Mouse (Mus musculus) intestine, postnatal 0 days (tissue): ENCODE data around the gene Bbs12. TPM values are rescaled to one million over a fixed set of nuclear protein-coding genes. Genes with fewer than 3 reads are reported as not detected.

Source experiments
- ATAC-seq: fragments of 200-750 bp; cut with Nextera tagmentation; 2 replicates; pipeline ENCODE4 v1.8.0; 2017; ENCODE audit warnings: mild to moderate bottlenecking, moderate TSS enrichment, moderate library complexity
- H3K27ac ChIP-seq: fragments of 300-500 bp; sonication (generic); 2 replicates; pipeline ENCODE4 v1.5.1; 2014; ENCODE audit warnings: mild to moderate bottlenecking, low read depth, low read length, moderate library complexity
- H3K27me3 ChIP-seq: fragments of 300-500 bp; sonication (generic); replicated peaks from 2 replicates; pipeline ENCODE4 v1.6.1; 2014; ENCODE audit warnings: low read length, mixed read lengths; ENCODE audit not compliant: control insufficient read depth, insufficient read depth
- H3K36me3 ChIP-seq: fragments of 300-500 bp; sonication (generic); 2 replicates; pipeline ENCODE4 v1.6.1; 2014; ENCODE audit warnings: mild to moderate bottlenecking, moderate library complexity; ENCODE audit not compliant: control insufficient read depth, insufficient read depth
- H3K4me1 ChIP-seq: fragments of 300-500 bp; sonication (generic); replicated peaks from 2 replicates; pipeline ENCODE4 v1.6.1; 2014; ENCODE audit warnings: antibody characterized with exemption, low read length, mixed read lengths; ENCODE audit not compliant: control insufficient read depth, insufficient read depth
- H3K4me2 ChIP-seq: fragments of 300-500 bp; sonication (generic); replicated peaks from 2 replicates; pipeline ENCODE4 v1.6.1; 2014; ENCODE audit warnings: low read depth, mild to moderate bottlenecking, moderate library complexity
- H3K4me3 ChIP-seq: fragments of 300-500 bp; sonication (generic); 2 replicates; pipeline ENCODE4 v1.5.1; 2014; ENCODE audit warnings: low read depth, low read length
- H3K9ac ChIP-seq: fragments of 300-500 bp; sonication (generic); 2 replicates; pipeline ENCODE4 v1.6.1; 2014; ENCODE audit warnings: mild to moderate bottlenecking, low read depth, low read length
- H3K9me3 ChIP-seq: fragments of 300-500 bp; sonication (generic); 2 replicates; pipeline ENCODE4 v1.6.1; 2016; ENCODE audit warnings: mixed run types; ENCODE audit not compliant: control insufficient read depth
- CTCF ChIP-seq: sonication (generic); IDR thresholded peaks from 2 replicates; pipeline ENCODE4 v1.5.1; 2016; ENCODE audit warnings: low read depth, mild to moderate bottlenecking, control low read depth, antibody characterized with exemption, moderate library complexity
- WGBS: fragments of 180-500 bp; shearing (Covaris S2); extraction: QIAGEN DNeasy Blood & Tissue Kit; methylation state at CpG from one replicate; pipeline ENCODE4 v1.1.7; 2014; 5-methylcytosine and 5-hydroxymethylcytosine counted together
- polyA plus RNA-seq: library from polyadenylated mRNA; unstranded; fragments of >200 nt; fragmentation: Nextera tagmentation; extraction: Ambion mirVana; gene quantifications from 2 replicates; pipeline ENCODE4 v1.2.1, GENCODE M21; 2015

Bbs12 gene
- polyA plus RNA-seq, 1 experiment from 2014 or later, result 1.7 TPM

GRCm38 (mm10) chr3:37366381-37367053 is 54.2 kb downstream of the Bbs12 start:
- WGBS, result 40% methylated on average over 4 of the region's 4 CpGs
- no peak for TF ChIP-seq CTCF
- H3K4me2 ChIP-seq, result no peak overlapping the region
- ATAC-seq, result peak; percentile 33; the same call in 1 of the 2 replicates
- no peaks in the 10 kb centered on the region for H3K27me3 ChIP-seq
- no peak overlapping the region for H3K9ac ChIP-seq
- H3K4me3 ChIP-seq, result no peak overlapping the region
- no peaks in the 10 kb centered on the region for H3K36me3 ChIP-seq
- H3K27ac ChIP-seq, result no peak overlapping the region; the same call in 1 of the 2 replicates
- H3K4me1 ChIP-seq, result 0 out of 2 replicates have a peak, but pooled peaks cover 5% of the 10 kb centered on the region
- no peaks in the 10 kb centered on the region for H3K9me3 ChIP-seq

DNA sequence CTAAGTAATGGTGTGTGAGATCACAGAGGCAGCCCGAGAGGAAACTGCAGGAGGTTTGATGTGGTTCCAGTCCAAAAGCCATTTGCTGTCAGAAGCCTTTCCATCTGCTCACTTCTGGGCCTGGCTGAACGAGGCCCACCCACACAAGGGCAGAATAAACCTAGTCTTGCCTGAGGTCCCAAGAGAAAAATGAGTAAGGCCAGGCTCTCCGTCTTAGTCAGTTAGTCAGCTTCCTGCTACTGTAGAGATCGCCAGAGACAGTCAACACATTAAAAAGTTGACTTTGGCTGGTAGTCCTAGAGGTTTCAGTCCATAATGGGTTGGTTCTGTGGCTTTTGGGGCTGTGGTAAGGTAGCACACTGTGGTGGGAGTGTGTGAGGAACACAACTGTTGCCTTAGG is 58.1 kb downstream of the Bbs12 start:
- H3K4me2 ChIP-seq, result no peak overlapping the region
- no peaks in the 10 kb centered on the region for H3K36me3 ChIP-seq
- TF ChIP-seq CTCF, result no peak
- no peak overlapping the region for H3K4me3 ChIP-seq
- H3K9me3 ChIP-seq, result no peaks in the 10 kb centered on the region
- ATAC-seq, result no peak
- H3K4me1 ChIP-seq, result 0 out of 2 replicates have a peak, but pooled peaks cover 5% of the 10 kb centered on the region
- no peak overlapping the region for H3K9ac ChIP-seq
- no peak overlapping the region for H3K27ac ChIP-seq
- no peaks in the 10 kb centered on the region for H3K27me3 ChIP-seq
- WGBS, result 58% methylated on average over 4 of the region's 4 CpGs

Other genes starting within 250 kb of the Bbs12 start
- gene Adad1, start 249.0 kb upstream of the Bbs12 start, polyA plus RNA-seq, result 0.09 TPM in 1 of 2 replicates, not detected in the other
- 0.46 and 0.56 TPM in 2 replicates for gene Il2, start 186.6 kb upstream of the Bbs12 start, polyA plus RNA-seq
- not detected in 2 replicates for gene Il21, start 79.9 kb upstream of the Bbs12 start, polyA plus RNA-seq
- 1.0 and 1.4 TPM in 2 replicates for gene Cetn4, start 154 bp downstream of the Bbs12 start, polyA plus RNA-seq
- gene Fgf2, start 35.8 kb downstream of the Bbs12 start, polyA plus RNA-seq, result 1.0 and 1.1 TPM in 2 replicates
- gene Spata5, start 107.3 kb downstream of the Bbs12 start, polyA plus RNA-seq, result 13.1 and 15.9 TPM in 2 replicates
- gene Nudt6, start 107.7 kb downstream of the Bbs12 start, polyA plus RNA-seq, result 6.2 and 7.5 TPM in 2 replicates